Mouse (Mus musculus) erythroblast, adult 5-6 weeks (primary cell): ENCODE data around the gene Mecom. TPM values are rescaled to one million over a fixed set of nuclear protein-coding genes. Genes with fewer than 3 reads are reported as not detected.

Experiments used
- ATAC-seq: replicated peaks from 2 replicates; pipeline ENCODE4 v1.8.0; 2016; ENCODE audit warnings: moderate number of reproducible peaks, mild to moderate bottlenecking, moderate TSS enrichment, inconsistent platforms; ENCODE audit not compliant: poor library complexity, low FRiP score, severe bottlenecking
- total RNA-seq, 2 experiments: library from RNA; stranded (forward) in 1 of 2; stranded (reverse) in 1 of 2; fragments of 150-400 nt in 1 of 2; fragments of 200-764, 138-1000 nt in 1 of 2; gene quantifications; 2 replicates each; pipeline versions ENCODE4 v1.2.3 to v1.2.4; 2015 to 2017; ENCODE audit warnings: low replicate concordance in 2 of 2

The Mecom gene
- total RNA-seq, 2 experiments from 2014 or later, result 0.58 TPM; not detected in 1

DNA sequence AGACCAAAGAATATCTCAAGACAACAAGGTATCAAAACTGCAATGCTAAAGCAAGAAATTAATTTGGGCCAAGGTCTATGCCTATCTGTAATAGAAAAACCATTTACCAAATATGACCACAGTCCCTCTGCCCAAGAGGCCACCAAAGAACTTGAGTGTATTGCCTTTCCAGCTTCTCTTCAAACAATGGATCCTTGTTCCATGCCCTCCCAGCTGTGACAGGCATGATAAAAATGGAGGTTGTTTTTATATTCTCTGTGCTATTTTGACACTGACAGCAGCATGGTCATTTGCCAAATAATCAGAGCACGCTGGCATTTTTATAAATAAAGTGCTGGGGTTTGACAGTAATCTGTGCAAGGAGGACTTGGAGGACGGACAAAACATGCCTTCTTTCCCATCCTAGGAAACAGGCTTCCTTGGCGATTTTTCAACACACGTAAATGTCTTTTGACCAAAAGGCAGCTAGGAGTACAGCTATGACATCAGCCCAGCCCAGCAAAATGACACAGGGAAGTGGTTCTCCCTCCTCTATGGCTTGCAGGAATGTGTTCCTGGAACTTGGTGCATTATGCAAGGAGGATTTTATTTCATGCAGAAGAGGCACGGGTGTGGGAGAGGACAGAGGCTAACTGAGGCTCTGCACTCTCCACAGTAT, 359.9 kb downstream of the Mecom start:
- no peak for ATAC-seq

DNA sequence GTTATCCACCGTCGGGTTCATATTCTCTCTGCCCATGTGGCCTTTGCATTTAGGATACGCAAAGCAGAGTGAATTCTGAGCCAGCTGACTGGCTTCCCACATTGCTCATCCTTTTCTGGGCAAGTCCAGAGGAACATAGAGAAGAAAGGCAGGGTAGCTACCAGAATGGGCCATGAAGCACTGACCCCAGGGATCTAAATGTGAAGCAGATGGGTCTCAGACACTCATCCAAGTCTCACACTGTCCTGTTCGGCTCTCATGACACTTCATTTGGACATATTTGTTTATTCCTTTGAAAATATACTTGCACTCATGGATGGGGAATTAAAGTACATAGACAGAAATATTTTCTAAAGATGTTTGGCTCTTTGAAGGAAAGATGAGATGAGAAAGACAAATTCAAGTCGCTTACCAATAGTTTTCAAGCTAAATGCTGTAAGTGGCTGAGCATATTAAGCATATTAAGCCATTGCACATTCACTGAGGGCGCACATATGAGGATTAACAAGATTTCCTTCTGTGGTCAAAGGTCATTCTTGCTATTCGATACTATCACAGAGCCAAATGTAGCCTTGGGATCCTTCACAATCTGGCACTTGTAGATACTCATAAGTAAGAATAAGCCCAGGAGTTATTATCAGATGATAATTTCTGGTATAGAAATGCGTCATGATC, 365.9 kb downstream of the Mecom start:
- ATAC-seq, result no peak

DNA sequence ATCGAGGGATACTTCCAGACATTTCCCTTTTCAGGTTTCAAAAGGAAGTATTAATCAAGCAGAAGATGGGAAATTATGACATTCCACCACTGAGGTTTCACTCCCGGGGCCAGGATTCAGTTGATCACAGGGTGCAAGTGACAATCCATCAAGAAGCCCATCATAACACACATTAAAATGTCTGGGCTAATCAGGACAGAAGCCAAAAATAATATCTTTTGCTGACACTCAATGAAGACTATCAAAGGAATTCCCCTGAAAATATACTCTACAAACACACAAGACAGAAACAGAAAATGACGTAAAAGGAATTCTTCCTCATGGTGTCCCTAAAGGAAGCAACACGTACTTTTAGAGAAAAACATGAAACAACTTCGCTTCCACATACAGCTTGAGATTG, 371.2 kb downstream of the Mecom start:
- ATAC-seq, result no peak

DNA sequence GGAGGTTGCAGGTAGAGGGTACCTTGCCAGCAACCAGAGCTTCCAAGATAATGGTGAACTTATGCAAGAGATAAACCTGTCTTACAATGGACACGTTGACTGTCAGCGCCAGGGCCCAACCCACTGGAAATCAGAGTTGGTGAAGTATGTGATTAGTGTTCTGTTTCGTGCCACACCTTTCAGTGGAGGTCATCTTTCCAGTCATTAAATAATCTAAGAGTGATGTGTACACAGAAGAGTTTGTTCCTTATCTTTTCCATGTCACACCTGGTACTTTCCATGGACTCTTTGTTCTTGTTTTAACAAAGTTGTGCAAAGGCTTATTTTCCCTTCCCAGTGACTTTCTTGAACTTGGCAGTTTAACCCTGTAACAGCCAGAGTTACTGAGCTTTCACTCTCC, 374.0 kb downstream of the Mecom start:
- ATAC-seq, result no peak

DNA sequence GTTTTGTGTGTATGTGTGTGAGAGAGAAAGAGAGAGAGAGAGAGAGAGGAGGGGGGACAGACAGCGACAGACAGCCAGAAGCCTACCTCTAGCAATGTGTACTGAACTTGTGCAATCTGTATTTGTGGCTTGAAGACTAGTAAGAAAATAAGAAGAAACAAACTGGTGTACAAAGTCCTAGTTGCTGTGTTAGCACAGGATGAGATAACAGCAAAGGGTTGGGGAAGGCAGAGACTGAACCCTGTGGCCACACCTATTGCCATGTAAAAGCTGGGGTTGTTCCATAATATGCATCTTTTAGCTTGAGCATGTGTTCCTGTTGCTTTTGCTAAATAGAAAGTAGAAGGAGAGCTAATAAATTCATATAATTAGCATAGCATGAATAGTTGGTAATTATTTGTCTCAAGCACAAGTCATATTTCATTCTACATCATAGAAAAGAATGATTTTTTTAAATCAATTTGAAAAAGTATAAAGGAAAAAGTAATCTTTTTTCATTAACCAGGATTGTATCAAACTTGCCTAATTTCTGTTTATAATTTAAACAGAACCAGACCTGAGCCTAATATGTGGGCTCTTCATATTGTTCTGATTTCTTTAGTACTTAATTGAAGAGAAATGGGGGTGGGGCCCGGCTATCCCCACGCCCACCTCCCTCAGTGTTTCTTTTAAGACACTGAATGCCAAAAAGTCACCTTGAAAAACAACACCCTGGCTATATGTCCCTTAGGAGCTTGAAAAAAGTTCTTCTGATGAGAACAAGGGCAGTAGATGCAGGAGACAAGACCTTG, 379.2 kb downstream of the Mecom start:
- ATAC-seq, result no peak

DNA sequence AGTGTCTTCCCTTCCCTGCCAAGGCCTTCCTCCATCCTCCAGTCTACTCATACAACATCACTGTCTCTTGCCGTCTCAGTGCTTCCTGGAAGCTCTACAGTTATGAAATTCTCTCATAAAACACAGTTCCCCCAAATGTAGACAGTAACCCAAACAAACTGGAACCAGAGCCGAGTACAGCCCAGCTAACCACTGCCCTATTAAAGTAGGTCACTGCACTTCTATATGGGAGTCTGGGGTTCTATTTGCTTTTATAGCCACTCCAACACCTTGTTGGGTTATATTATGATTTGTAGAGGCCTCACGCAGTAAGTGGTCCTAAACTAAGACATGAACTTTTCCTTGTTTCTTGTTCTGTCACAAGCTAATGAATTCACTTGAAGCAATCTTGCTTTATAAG, 380.8 kb downstream of the Mecom start:
- no peak for ATAC-seq

DNA sequence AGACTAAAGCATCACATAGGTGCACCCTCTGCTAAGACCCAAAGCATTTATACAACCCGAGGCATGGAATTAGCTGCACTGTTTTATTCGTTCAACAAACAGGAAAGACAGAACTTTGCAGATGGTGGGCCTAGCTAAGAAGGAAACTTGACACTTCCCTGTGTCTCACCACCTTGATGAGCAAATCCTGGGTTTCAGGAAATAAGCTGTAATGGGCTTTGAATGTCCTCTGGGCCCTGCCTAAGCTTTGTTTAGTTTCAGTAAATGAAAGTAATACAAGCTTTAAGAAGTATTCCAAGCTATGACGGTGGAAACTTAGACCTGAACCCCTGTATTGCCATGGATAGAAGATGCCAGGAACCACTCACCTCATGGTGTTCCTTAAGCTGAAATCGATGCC, 383.0 kb downstream of the Mecom start:
- no peak for ATAC-seq

DNA sequence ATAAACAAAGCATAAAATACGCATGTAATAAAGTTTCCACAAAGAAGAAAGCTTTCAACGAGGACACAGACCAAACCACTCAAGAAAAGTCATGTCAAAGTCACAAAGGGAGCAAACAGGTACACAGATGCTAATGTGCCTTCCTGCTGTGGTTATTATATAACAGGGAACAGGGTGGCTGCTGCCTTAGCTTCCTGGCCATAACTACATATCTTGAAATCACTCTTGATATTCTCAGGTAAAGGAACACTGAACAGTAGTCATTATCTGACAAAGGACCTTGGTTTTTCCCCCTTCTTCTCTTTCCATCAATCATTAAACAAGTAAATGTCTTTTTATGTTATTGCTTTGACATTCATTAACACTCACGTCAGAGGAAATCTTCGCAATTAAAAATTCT, 384.4 kb downstream of the Mecom start:
- ATAC-seq, result no peak

DNA sequence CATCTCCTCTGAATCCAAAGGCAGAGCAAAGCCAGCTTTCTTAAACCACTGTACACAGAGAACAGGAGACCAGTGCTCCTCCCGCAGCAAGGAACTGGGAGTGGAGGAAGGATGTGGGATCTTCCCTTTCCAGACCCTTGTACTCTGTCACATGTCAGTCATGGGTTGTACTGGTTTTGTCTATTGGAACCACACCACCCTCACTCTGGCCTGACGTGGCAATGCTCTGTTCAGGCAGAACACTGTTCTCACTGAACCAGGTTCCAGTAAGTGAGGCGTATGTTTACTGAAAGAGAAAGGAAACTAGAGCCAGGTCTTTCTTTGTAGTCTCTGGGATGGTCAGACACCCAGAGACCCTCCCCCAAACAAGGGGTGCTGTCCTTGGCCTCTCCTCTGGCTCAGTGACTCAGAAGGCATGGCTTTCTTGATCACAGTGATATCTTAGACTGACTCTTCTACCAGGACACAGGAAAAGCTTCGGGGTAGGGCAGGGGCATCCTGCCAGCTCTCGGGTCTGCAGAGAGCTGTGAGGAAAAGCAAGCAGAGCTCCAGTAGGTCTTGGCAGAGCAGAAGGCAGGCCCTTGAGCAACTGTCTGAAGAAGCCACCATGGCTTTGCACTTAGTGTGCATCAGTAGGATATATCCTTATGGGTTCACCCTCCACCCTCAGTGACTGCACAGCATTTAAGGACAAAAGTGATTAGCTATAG, 386.7 kb downstream of the Mecom start:
- no peak for ATAC-seq

DNA sequence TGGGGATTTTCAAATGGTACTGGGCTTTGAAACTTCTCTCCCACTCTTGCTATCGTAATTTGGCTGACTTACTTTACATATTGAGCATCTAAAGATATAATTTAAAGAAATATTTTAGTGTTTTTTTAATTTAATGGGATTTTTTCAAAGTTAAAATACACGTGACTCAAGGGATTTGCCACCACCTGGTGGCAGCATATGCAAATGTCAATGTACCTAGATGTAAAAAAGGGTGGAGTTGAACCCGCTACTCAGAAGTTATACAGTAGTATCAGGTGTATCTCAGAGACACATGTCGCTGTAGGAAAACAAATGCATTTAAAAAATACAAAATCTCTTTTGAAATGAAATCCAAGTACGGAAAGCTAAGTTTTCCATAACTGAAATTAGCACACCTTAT, 387.5 kb downstream of the Mecom start:
- no peak for ATAC-seq

DNA sequence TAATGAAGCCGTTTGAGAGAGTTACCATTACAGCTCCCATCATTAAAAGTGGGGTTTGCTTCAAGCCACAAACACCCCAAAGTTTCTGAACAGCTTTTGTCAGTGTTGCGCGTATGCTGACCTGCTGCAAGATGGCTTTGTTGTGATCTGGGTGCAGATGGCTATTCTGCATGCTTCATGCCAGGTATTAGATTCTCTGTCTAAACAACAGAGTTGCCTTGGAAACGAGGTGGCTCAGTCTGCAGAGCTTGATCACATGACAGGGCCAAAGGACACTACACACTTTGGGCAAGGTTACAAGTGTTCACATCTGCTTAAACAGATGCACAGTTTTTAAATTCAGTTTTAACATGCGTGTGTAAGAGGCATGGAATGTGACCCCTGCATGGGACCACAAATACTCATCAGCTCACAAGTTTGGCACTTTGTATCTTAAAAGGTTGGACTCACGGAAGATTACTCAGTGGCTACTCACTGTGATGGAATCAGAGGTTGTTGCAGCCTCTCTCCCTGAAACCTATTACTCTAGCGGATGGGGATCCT, 390.6 kb downstream of the Mecom start:
- no peak for ATAC-seq

DNA sequence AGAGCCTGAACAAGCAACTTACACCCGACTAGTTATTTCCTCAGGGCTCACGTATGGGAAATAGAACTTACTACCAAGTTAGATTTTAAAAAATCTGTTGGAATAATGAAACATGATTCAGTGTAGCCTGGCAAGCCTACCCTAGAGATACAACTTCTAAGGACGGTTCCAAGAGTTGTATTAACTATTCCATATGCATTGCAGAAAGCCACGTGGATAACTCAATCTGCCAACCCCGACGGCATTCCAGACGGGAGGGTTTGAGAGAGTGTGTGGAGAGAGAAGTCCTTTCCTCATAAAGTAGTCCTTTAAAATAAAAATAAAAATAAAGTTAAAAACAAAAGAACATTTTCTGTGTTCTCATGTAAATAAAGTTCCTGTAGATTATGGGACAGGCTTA, 393.4 kb downstream of the Mecom start:
- no peak for ATAC-seq

DNA sequence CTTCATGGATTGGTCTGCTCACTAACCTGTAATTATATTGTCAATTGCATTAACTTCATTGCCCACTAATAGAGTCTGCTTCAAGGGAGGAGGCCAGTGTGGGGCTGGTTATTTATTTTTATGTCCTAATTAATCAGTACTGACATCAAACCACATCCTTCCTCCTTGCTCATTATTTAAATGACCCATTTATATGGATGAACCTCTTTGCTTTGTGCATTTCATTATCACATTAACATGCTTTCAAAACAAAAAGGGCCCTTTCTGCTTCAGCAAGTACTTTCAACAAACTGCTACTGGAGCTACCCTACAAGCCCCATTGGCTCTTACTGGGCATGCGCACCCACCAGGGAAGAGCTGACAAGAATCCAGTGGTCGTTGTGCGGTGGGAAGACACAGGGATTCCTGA, 393.9 kb downstream of the Mecom start:
- no peak for ATAC-seq

DNA sequence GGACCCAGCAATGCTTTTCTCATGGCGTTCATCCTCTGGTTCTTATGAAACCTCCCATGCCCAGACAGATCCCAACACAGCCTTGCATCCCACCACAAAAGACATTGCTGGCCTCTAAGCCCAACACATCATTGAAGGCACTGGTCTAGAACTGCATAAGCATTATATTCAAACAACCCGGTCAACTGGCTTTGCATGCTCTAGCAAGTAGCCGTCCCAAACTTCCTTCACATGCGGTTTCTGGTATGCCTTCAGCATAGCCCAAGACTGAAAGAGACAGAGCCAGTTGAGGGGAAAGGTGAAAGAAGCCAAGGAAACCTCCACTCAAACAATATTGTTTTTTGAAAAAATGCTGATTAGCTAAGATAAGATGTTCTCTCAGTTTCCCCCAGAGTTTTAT, 397.7 kb downstream of the Mecom start:
- no peak for ATAC-seq

DNA sequence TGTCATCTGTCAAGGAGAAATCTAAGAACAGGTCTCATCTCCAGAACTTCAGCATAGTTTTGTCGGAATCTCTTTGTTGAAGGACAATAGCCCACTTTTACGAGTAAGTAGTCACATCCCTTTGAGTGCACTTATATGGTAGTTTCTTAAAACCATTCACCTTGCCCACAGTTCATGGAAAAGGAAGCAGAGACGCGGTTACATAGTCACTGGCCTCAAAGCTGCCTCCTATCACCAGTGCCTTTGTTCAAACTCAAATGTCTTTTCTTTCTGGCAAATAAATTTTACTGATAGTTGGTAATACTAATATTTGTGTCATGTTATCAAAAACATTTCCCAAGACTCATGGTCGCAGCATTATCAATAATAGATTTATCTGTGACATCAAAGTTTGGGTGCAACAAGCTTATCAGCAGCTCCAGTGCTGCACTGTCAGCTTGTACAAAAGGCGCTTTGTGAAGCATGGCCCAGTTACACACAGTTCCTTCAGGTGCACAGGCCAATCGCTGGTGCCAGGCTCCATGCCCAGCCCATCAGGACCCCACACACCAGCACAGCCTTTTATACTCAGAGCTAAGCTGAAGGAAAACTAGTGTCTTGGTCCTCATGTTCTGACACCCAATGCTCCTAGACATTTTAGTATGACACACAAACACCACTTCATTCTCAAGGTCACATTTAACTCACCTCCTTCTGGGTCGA, 399.3 kb downstream of the Mecom start:
- ATAC-seq, result no peak

DNA sequence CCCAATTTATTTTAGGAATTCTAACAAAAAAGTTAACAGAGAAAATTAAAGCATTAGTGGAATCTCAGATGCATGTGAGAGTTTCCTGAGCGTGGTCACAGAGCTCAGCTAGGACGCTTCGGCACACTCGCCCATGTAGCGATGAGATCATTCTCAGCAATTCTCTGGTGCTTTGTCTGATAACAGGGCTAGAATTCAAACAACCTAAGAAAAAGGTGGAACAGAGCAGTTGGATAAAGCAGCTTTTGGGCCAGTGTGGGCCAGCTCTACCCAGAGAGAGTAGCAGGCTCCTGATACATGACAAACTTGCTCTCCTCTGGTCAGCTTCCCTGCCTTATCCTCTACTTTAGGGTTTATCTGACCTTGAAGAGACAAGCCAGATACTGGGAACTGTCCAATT, 402.8 kb downstream of the Mecom start:
- no peak for ATAC-seq

DNA sequence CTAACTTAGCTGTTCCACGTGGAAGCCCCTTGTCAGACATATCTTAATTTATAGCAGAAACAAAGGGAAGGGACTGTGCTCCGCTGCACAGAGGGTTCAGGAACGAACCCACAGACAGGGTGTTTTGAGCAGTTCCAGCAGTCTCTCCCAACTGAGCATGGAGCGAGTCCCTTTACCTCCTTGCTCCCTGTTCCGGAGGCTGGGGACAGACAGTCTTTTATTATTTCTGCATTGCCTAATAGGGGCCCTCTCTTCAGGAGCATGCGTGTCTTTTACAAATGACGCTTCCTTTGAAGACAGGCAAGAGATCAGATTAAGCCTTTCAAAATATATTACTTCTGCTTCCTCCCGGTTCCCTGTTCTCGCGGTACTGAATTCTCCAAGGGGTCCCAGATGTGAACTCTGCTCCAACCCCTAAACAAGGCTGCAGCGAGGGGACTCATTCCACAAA, 403.8 kb downstream of the Mecom start:
- ATAC-seq, result no peak

DNA sequence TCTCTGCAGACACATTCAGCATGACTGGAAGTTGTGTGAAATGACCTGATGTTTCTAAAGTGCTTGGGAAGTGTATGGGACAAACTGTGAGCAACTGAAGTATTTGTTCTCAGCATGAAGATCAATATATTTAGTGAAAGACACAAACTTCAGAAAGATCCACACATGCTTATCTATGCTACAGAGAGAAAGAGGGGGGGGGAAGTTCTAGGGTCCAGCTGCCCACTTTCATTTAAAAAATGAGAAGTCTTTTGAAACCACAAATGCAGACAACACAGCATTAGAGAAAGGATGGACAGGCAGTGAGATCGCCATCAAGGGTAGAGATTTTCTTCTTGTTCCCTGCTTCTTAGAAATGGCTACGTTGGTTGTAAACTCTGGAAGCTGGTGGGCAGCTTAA, 404.4 kb downstream of the Mecom start:
- no peak for ATAC-seq

DNA sequence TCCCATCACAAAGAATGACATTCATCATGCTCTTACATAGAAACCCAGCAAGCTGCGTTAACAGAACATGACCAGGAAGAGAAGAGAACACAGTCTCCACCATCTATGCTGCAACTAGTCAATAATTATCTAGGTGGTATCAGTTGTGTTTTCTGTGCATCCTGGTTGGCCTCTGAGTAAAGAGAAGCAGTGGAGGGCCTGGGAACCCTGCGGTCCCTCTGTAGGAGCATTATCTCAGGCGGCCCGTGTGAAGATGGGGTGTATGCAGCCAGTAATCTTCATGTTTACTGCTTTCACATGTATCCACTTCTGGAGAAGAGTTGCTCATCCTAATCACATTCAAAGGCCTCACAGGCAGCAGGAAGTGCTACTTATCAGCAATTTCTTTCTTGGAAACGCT, 407.5 kb downstream of the Mecom start:
- ATAC-seq, result no peak

DNA sequence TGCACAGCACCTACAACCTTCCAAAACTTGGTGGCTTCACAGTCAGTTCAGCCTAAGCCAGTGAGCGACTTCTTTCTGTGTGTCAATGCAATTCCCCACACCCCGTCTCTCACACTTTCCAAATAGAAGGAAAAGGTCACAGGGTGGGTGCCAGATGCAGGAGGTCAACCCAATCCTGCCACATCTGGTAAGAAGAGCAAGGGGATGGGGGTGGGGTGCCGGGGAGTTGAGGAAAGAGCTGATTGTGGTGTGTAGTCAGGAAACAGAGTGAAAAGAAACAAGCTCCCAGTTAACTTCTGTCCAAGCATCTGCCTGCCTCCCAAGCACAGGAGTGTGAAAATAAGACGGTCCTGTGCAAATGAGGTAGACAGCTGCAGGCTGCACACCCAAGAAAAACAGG, 408.1 kb downstream of the Mecom start:
- no peak for ATAC-seq
